Mouse (Mus musculus): ENCODE measurements around the gene Atp5k. TPM values are rescaled to one million over a fixed set of nuclear protein-coding genes. Genes with fewer than 3 reads are reported as not detected.

Atp5k gene
- 18.3 and 24.5 TPM in 2 replicates for polyA plus RNA-seq (2012; rRNA removed)

DNA sequence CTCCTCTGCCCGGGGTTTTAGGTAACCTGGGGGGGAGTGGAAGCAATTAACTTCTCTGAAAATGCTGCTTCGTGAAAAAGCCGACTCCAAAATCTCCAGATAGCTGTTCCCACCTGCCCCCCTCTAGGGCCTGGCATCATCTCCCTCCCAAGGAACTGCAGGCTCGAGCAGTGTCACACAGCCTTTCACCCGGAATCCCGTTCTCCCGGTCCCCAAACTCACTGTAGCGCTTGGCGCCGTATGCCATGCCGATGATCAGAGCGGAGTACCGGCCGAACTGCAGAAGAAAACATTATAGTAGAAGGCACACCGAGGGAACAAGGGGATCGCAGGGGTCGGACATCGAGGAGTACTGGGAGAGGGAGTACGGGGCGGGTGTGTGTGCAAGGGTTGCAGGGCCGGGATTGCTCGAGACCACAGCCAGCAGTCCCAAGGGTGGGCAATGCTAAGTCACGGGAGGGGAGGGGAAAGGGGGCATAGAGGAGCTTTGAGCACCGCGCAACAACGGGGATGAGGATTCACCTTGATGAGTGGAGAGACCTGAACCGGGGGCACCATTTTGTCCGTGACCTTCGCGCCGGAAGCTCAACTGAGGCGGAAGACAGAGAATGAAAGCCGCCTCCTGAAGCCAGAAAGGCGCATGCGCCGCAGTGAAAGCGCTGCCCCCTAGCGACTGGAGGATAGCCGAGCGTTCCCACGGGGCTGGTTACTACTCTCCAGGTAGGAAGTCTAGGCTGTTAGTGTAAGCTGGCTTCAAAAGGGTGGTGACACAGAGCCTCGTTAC, at the start of gene Atp5k:
Atp5k (minus strand) TSS at position 645 of the 784 bp plus-strand sequence.

DNA sequence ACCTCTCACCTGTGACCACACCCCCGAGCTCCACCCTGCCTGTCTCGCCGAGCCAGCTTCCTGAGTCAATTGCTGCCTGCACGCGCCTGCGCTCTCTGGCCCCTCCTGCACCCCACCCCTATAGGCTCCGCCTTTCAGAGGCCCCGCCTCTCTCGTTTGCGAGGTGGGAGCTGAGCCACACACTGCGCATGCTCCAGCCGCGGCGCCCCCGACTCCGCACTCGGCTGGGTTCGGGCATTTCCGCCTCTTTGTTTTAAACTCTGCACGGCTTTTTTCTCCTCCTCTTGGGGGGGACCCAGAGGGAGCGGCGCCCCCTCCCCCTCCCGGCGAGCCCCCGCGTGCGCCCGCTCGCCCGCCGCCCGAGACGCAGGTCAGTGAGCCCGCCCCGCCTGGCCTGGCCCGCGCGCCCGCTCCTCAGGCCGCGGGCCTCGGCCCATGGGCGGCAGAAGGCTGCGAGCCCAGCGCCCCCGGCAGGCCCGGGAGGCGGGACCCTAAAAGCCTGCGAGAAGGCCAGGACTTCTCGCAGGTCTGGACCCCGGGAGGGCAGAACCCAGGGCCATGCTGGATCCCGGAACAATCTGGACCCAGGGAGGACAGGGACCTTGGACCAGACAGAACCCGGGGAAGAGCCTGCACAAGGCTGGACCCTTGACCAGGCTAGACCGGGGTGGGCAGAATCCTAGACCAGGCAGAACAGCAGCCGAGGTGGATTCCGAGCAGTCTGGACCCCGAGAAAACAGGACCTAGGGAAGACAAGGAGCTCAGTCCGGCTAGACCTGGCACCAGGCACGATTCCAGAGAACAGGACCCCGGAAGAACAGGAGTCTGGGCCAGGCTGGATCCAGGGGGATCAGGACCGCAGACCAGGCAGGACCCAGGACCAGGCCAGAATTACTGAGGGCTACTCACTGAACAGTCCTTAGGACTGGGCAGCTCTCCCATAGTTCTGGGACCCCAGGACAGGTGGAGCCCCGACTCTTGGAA, 27.1 kb upstream of the Atp5k start, which contains the start of gene Pcgf3:
Pcgf3 (plus strand) TSS at position 151 of the 984 bp plus-strand sequence.

DNA sequence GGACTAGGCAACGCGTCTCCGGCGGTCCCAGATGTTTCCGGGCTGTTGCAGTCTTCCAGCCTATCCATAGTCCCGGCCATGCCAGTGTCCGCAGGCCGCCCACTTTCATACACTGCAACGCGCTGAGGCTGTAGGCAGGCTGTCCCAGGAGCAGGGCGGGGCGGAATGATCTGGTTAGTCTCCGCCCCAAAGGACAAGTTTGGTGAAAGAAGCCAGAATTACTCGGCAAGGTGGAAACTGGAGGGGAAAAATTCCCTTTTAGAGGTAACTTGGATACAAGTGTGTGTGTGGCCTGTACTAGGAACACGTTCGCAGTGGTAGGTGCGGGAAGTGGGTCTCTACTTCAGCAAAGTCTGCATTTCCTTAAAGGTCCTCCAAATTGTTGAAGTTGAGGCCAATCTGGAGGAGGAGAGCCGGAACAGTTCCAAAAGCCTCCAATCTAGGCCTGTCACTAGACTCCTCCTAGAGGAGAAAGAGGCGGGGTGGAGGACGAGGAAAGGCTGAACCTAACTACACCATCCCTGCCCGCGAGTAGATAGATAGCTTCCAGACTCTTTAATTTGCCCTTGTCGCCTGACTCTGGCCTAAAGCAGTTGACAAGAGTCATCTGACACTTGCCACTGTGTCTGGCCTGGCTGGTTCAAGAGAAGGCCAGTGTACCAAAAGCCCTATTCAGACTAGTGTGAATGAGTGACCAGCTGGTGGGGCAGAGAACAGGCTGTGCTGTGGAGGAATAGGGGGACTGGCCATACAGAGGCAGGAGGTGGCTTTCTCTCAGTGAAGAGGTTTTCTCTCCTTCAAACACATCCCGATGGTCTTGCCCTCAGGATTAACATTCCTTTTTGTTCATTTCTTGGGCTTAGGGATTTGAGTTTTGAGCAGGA, 14.8 kb upstream of the Atp5k start, which contains the start of gene Mfsd7a:
Mfsd7a (minus strand) TSS at position 107 of the 884 bp plus-strand sequence.

DNA sequence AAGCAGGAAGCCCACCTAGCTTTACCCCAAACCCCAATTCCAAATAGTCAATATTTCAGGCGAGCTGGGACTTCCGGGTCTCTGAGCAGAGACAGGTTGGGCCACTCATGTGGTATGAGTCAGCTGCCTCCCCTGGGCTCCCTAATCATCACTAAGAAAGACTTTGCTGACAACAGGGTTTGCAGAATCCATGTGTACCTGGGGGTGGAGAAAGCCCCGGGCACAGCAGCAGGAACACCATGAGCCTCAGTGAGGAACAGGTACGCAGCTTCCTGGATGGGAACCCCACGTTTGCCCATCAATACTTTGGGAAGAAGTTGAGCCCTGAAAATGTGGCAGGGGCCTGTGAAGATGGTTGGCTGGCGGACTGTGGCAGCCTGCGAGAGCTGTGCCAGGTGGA, 46.0 kb downstream of the Atp5k start, which contains the start of gene Pde6b:
Pde6b (plus strand) TSS at position 191 of the 400 bp plus-strand sequence.

Other genes starting within 250 kb of the Atp5k start
- gene Dr1, start 165.6 kb downstream of the Atp5k start, polyA plus RNA-seq (2012; rRNA removed), result 25.6 and 30.2 TPM in 2 replicates
- 6.5 and 8.7 TPM in 2 replicates for gene Pigg, start 121.8 kb downstream of the Atp5k start, polyA plus RNA-seq (2012; rRNA removed)
- 4.1 and 4.7 TPM in 2 replicates for gene Gm42517, start 66.5 kb downstream of the Atp5k start, polyA plus RNA-seq (2012; rRNA removed)
- gene Pde6b, start 46.1 kb downstream of the Atp5k start, polyA plus RNA-seq (2012; rRNA removed), result 0.06 and 0.16 TPM in 2 replicates
- 8.2 and 8.5 TPM in 2 replicates for gene Mfsd7a, start 14.4 kb upstream of the Atp5k start, polyA plus RNA-seq (2012; rRNA removed)
- gene Pcgf3, start 26.8 kb upstream of the Atp5k start, polyA plus RNA-seq (2012; rRNA removed), result 8.2 and 10.2 TPM in 2 replicates
- 0.43 and 0.84 TPM in 2 replicates for gene Cplx1, start 115.6 kb upstream of the Atp5k start, polyA plus RNA-seq (2012; rRNA removed)
- 75.6 and 91.0 TPM in 2 replicates for gene Gak, start 195.3 kb upstream of the Atp5k start, polyA plus RNA-seq (2012; rRNA removed)
- gene Tmem175, start 195.3 kb upstream of the Atp5k start, polyA plus RNA-seq (2012; rRNA removed), result 74.6 and 81.8 TPM in 2 replicates
- gene Idua, start 225.9 kb upstream of the Atp5k start, polyA plus RNA-seq (2012; rRNA removed), result 36.6 and 38.5 TPM in 2 replicates
- 35.9 and 39.0 TPM in 2 replicates for gene Dgkq, start 235.2 kb upstream of the Atp5k start, polyA plus RNA-seq (2012; rRNA removed)
- 0.32 and 0.47 TPM in 2 replicates for gene Slc26a1, start 241.1 kb upstream of the Atp5k start, polyA plus RNA-seq (2012; rRNA removed)